Mouse (Mus musculus) left cerebral cortex, postnatal 36 days (tissue): Measurements from ENCODE around the gene Mpv17l2. TPM values are rescaled to one million over a fixed set of nuclear protein-coding genes. Genes with fewer than 3 reads are reported as not detected.

Experiments
- DNase-seq, 2 experiments: peaks; one replicate each; pipeline ENCODE4 v3.0.0; 2021 to 2022; ENCODE audit warnings: low spot score in 2 of 2, mixed read lengths in 1 of 2
- intact Hi-C: fragments of 180-260 bp; cut with DNase I; formaldehyde crosslinking; loops from one replicate; pipeline ENCODE4 v1.15.1; 2025
- total RNA-seq, 2 experiments: library from RNA; stranded (reverse); gene quantifications; 2 replicates each; pipeline ENCODE4 v1.2.3; 2021

The Mpv17l2 gene
- total RNA-seq, 2 experiments from 2014 or later = 33.9 to 41.5 TPM

DNA sequence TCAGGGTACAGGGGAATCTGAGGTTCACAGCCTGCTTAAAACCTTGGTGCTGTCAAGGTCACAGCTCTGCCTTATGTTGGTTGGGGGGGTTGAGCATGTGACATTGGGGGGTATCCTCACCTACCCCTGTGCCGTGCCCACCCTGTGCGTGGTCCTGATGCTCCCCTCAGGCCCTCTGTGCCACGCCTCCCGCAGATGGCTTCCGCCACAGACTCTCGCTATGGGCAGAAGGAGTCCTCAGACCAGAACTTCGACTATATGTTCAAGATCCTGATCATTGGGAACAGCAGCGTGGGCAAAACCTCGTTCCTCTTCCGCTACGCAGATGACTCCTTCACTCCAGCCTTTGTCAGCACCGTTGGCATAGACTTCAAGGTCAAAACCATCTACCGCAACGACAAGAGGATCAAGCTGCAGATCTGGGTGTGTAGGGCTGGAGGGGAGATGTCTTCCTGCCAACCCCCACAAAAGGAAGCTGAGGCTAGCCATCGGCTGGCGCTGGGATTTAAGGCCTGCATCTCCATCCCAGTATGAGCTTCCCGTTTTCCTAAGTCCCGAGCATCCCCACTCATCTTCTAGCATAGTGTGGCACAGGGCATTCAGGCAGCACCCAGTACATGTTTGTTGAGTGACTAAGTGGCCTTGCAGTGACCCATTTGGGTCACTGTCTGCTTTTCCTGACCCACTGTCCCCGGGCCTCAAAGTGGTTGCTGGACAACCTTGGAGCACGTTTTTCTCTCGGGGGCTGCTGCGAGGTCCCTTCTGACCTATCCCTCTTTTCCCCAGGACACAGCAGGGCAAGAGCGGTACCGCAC, 4.9 kb downstream of the Mpv17l2 start:
- DNase-seq = peak in 1 of 2 experiments; percentile 19
- intact Hi-C loops = loop anchor here (5.0 to 10.0 kb wide), 2 partner anchors 51 to 144 kb away; partner anchors contain the start of gene Iqcn

DNA sequence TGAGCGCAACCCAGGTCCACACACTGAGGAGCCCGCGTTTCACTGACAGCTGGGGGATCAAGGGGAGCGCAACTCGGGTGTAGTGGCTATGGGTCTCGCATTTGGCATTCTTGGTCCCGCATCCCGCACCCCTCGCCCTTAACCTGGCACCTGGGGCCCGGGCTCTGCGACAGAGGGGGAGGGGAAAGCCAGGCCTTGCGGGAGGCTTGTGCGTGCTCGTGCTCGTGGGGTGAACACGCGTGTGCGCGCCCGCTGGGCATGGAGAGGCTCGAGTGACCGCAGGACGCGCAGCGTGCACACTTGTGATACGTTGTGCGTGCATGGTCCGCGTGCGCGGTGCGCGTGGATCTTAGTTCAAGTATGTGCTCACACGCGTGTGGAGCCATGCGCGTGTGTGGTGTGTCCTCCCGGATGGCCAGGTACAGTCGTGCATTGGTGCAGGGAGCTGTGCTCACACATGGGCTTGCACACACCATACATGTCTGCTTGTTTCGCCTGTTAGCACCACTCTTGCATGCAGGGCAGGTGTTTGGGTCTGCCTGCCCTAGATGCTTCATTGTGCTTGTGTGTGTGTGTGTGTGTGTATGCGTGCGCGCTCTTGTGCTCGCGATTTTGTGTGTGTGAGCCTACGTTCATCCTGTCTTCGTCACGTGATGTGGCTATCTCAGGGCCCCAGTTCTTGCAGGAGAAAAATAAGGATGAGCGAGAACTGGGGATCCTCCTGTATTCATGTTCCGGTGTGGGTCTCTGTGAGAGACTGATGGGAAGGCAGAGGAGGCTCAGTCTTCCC, 5.7 kb downstream of the Mpv17l2 start:
- DNase-seq = peak; percentile 80 to 82
- intact Hi-C loops = loop anchor here (5.0 to 10.0 kb wide), 2 partner anchors 50 to 143 kb away; partner anchors contain the start of gene Iqcn

DNA sequence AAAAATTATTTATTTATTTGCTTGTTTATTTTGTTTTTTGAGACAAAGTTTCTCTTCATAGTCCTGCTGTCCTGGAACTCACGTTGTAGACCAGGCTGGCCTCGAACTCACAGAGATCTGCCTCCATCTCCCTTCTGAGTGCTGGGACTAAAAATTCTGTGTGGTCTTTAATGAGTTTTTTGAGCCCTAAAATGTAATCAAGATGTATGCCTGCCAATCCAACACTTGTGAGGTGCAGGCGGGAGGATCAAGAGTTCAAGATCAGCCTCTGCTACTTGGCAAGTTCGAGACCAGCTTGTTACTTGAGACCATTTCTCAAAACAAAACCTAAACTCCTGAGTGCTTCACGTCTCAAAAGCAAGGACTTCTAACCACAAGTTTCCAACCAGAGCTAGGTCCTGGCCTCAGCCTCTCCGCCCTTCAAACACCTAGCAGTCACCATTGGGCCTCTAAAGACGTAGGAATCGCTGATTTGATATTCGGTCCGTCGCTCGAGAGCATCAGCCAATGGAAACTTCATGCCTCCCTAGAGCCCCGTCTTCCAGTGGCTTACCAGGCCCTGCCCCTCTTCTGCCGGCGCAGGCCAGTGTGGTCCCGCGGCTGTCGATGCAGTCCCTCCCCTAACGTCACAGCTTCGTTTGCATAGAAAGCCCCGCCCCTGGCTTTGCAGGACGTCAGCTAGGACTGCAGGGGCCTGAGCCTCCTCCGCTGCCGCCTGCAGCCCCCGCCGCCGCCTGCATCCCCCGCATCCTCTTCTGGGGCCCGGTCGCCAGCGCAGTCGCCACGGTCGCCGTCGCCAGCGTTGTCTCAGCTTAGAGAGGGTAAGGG, 6.5 kb downstream of the Mpv17l2 start, which contains the start of gene Rab3a:
TSS of gene Rab3a (plus strand) at position 637 of the 828 bp plus-strand sequence.
- intact Hi-C loops = loop anchor here (10.0 kb wide), 1 partner anchor 49 kb away; the partner anchor contains the start of gene Iqcn
- DNase-seq = peak; percentile 94

DNA sequence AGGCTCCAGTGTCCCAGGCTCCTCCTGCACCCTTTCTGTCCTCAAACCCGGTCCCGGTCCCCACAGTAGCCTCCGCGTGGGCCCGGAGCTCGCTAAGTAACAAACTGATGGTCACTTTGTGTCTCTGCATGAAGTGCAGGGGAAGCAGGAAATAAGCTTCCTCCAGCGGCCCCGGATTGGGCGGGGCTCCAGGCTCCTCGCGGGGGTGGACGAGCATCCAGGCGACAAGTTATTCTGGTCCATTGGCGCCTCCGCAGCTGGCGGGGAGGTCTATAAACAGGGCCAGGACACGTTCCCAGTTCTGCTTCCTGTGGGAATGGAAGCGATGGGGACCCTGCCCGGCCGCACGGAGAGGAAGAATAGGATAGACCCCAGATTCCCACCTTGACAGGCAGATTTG, 7.6 kb downstream of the Mpv17l2 start:
- intact Hi-C loops = loop anchor here (10.0 kb wide), 1 partner anchor 48 kb away; the partner anchor contains the start of gene Iqcn

DNA sequence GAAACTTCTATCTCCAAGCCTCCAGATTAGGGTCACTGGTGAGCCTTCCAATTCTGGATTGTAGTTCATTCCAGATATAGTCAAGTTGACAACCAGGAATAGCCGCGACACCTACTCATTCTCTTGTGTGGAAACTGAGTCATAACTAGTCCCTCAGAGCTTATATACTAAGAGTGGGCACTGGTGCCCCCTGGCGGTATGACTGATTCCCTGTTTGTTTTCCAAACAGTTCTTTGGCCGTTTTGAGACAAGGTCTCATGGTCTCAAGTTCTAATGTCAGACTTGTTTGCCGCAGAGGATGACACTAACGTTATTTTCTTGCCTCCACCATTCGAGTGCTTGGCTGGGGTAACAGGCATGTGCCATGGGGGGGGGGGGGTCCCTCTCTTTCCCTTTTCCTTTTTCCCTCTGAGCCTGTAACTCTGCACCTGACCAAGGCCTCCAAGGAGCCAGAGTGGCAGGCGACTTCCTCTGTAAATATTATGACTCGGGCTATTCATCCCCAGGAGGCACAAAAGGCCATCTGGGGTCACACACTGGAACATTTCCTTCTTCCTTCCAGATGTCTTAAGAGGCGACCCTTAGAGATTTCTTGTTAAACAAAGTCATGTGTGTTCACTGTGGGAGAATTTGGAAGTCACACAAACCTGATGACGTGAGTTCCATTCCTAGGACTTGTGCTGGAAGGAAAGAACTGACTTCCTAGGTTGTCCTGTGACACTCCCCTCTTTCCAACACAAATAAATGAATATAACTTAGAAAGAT, 8.6 kb downstream of the Mpv17l2 start:
- DNase-seq = peak in 1 of 2 experiments; percentile 70
- intact Hi-C loops = loop anchor here (1.0 to 10.0 kb wide), 2 partner anchors 32 to 47 kb away; partner anchors contain the start of gene Iqcn

More for the DNA sequence above, 7.6 kb downstream of the Mpv17l2 start:
- DNase-seq = peak; percentile 88 to 91

DNA sequence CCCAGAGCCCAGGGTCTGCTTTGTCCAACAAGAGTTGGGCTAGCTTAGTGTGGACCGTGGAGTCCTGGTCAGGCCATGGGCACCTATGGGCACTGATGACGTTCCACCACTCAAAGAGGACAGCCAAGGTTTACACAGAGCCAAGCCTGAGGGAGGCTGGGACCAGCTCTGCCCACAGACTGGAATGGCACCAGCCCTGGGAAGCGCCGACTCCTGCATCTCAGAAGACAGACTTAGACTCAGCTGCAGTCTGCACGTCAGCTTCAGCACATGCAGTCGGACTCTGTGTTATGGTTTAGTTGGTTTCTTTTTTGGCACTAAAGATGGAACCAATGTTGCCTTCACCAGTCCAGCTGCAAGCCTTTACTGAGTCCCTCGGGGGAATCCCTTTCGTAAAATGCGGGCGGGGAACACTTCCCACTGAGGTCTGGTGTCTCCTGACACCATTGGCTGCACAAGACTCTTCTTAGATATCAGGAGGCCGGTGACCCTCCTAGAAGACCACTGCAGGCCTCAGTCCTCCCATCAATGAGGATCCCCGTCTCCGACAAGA, 10.5 kb downstream of the Mpv17l2 start:
- intact Hi-C loops = loop anchor here (10.0 kb wide), 1 partner anchor 45 kb away; the partner anchor contains the start of gene Iqcn
- peak in 1 of 2 experiments; percentile 24 for DNase-seq

DNA sequence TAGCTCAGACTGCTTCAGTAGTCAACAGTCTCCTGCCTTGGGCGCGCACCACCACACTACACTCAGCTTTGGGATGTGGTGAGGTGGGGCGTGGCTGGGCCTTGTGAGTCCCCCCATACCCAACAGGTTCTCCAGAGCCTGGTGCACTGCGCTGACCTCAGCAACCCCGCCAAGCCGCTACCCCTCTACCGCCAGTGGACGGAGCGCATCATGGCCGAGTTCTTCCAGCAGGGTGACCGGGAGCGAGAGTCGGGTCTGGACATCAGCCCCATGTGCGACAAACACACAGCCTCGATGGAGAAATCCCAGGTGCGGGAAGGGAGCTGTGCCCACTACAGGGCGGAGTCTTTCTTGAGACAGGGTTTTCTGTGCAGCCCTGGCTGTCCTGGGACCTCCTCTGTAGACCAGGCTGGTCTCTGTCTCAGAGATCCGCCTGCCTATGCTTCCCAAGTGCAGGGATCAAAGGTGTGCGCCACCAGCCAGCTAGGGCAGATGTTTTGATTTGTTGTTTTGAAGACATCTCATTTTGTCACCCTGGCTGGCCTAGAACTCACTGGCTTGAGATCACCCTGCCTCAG, 11.6 kb downstream of the Mpv17l2 start:
- intact Hi-C loops = no loop called here
- peak in 1 of 2 experiments; percentile 3 for DNase-seq

DNA sequence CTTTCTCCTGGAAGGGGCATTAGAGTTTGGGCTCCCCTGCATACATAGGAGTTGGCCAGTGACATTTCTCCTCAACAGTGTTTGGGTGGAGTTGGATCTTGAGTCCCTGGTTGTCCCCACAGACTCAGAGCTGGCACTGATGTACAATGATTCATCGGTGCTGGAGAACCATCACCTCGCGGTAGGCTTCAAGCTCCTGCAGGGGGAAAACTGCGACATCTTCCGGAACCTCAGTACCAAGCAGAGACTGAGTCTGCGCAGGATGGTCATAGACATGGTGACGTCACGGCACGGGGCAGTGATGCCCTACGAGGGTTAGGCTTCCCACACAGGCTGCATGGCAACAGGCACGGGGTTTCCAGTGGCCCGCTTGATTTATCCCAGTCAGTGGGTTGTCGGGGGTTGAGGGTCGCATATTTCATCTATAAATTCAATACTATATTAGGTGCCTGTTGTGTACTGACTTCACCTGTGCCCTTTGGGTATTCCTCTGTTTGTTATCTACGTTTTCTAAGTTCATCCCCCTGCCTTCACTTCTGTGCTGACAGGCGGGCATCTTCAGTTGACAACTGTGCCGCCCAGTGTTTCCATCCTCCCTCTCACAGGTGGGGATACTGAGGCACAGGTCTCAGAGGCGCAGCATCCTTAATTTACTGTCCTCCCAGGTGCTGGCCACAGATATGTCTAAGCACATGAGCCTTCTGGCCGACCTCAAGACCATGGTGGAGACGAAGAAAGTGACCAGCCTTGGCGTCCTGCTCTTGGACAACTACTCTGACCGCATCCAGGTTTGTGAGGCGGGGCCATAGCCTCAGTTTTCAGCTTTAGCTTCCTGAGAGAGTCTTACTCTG, 12.3 kb downstream of the Mpv17l2 start:
- intact Hi-C loops = no loop called here
- no peak for DNase-seq

DNA sequence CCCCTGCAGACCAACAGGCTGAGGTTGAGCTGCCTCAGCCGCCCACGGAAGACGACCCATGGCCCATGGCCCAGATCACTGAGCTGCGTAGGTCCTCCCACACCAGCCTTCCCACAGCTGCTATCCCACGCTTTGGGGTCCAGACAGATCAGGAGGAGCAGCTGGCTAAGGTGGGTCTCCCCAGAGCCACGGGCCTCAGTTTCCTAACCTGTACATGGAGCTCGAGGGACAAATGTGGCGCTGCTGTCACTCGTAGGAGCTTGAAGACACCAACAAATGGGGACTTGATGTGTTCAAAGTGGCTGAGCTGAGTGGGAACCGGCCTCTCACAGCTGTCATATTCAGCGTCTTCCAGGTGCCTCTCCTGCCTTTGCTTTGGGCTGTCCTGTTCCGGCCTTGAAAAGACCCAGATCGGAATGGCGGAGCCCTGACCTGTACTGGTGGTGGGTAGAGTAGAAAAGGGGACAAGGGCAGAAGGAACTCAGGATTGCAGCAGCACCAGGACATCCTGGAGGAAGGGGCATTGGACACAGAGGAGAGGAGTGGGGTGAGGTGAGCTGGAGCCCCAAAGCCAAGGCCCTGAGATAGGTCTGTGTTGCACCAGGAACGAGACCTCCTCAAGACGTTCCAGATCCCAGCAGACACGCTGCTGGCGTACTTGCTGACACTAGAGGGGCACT, 13.4 kb downstream of the Mpv17l2 start:
- intact Hi-C loops = no loop called here
- DNase-seq = no peak

DNA sequence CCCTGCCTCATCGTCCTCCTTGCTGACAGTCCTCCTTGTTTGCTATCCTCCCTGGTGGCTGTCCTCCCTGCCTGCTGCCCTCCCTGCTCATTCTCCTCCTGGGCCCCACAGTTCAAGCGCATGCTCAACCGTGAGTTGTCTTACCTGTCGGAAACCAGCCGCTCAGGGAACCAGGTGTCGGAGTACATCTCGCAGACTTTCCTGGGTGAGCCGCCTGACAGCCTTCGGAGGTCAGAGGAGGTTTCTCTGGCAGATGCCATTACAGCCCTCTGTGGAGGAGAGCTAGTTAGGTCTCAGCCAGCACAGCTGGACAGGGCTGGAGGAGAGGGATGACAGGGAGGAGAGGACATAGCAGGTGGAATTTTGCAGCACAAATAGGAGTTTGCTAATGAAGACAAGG, 14.1 kb downstream of the Mpv17l2 start:
- intact Hi-C loops = no loop called here
- DNase-seq = no peak

DNA sequence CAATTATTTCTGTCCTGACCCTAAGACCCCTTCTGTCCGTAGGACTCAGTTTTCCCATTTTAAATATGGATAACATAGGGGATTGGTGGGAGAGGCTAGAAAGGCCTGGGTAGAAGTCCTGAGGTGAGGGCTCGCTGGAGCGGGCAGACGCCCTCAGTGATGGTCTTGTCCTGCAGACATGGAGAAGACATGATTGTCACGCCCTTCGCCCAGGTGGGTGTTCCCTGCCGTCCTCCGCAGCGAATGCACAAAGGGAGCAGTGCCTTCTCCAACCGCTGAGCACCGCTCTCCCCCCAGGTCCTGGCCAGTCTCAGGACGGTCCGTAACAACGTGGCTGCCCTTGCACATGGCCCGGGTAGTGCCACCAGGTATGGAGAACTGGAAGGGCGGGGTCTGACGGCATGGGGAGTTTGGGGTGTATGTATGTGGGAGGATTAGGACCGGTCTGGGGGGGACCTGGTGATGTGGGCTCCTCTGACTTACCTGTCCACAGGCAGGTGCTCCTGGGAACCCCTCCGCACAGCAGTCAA, 15.0 kb downstream of the Mpv17l2 start:
- no peak for DNase-seq
- intact Hi-C loops = no loop called here

DNA sequence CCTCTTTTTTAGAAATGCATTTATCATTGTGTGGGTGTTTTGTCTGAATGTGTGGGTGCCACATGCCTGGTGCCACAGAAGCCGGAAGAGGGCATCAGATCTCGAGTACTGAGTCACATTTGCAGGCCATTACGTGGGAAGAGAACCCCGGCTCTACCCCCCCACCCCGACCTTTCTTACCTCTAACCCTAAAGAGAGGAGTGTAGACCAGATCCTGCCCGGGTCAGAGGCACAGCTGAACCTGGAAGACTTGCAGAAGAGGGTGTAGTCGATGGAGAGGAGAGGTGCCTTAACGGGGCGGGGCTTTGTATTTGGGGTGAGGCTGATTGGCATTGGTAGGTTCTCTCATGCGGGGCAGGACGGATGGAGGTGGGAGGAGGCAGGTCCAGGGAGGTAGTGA, 15.9 kb downstream of the Mpv17l2 start:
- no peak for DNase-seq
- intact Hi-C loops = no loop called here

DNA sequence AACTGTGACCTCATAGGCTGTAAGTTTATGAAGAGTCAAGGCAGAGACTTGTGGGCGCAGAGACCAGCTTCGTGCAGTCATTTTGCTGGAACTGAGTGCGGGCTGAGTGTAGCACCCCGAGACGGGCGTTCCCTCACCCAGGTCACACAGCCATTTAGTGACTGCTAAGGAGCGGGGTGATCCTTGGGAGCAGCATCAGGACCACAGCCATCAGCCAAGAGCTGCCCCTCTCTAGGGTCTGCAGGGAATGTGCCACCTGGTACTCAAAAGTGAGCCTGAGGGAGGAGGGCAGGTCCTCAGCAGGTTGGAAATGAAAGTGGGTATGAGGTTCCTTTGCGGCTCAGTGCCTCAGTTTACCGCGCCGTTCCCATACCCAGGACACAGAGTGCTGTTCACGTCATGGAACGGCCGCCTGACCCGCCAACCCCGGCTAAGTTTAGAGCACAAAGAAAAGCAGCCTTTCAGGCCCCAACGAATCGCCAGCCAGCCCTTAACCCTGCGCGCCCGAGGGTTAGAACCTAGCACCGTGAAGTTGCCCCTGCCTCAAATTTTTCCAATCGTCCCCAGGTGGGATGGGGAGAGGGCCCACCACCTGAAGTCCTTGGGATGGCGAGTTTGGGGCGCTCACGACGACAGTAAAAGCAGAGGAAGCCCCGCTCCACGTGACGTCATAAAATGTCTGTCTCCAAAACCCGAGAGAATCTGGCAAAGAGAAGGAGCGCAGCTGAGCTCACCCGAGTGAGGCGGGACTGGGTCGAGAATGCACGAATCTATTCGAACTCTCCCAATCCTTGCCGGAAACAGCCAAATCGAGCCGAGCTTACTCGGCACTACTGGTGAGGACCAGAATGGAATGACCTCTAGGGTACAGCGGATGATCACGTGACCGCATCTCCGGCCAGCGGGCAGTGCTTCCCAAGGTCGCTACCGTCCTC, 16.8 kb downstream of the Mpv17l2 start:
- intact Hi-C loops = no loop called here
- no peak for DNase-seq

DNA sequence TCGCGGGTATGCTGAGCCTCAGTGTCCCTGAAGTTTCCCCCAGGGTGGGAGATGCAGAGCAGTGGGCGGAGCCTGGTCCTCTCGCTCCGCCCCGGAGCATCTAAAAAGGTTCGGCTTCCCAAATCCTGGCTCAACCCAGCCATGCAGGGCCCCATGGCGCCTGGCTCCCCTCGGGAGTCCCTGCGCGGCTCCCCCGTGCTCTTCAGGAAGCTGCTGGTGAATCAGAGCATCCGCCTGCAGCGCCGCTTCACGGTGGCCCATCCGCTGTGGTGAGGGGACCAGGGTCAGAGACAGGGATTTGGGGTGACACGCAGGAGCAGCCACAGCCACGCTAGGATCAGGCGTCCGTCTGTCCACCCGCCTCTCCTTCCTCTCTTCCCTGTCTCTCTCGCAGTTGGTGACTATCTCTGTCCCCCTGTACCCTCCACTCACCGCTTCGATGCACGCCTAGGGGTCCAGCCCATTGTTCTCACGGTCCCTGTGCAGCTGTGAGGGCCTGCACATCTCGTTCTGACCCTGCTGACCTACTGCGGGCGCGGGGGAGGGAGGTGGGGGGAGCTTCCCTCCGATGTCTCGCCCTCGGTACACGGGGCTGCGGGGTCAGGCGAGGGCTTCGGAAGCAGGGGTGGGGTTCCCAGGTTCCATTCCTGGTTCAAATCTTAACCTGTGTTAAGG, 17.6 kb downstream of the Mpv17l2 start:
- intact Hi-C loops = no loop called here
- DNase-seq = no peak

DNA sequence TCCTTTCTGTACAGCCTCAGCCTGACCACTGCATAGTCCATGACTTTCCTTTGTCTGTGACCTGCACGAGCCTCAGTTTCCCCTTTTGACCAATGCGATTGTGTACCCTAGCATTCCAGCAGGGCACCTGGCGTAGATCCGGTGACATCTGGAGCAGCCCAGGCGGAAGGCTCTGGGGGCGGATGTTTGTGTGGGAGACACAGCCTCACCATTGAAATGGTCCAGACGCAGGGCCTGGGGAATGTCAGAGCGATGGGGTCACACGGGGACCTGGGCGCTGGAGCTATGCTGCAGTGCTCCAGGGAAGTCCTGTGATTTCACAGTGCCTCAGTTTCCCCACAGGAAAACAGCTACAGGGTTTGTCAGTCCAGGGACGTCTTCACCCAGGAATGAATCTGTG, 18.6 kb downstream of the Mpv17l2 start:
- no peak for DNase-seq
- intact Hi-C loops = no loop called here
